Mouse (Mus musculus) brain, embryonic 14.5 days (tissue): ENCODE data around the gene Ano5. TPM values are rescaled to one million over a fixed set of nuclear protein-coding genes. Genes with fewer than 3 reads are reported as not detected.

Experiments
- DNase-seq: peaks from one replicate; pipeline ENCODE4 v3.0.0-alpha.2; 2011; ENCODE audit warnings: low read depth
- CTCF ChIP-seq: fragments of 200-500 bp; IDR thresholded peaks from 2 replicates; pipeline ENCODE4 v1.5.1; 2012; ENCODE audit warnings: inconsistent platforms, mild to moderate bottlenecking, moderate library complexity, borderline replicate concordance; ENCODE audit not compliant: insufficient read depth, insufficient read length; ENCODE audit errors: extremely low read depth
- POLR2A ChIP-seq: fragments of 200-500 bp; IDR thresholded peaks from 2 replicates; pipeline ENCODE4 v1.6.1; 2012; ENCODE audit warnings: mild to moderate bottlenecking, inconsistent platforms, borderline replicate concordance; ENCODE audit not compliant: poor library complexity, insufficient read depth, insufficient read length, severe bottlenecking; ENCODE audit errors: extremely low read depth
- polyA plus RNA-seq: library from polyadenylated mRNA; depleted of rRNA; stranded (reverse); fragments of >200 nt; gene quantifications from 2 replicates; pipeline ENCODE4 v1.2.3, GENCODE M21; 2012

Ano5 gene
- polyA plus RNA-seq, 1 experiment = 0.57 TPM

DNA sequence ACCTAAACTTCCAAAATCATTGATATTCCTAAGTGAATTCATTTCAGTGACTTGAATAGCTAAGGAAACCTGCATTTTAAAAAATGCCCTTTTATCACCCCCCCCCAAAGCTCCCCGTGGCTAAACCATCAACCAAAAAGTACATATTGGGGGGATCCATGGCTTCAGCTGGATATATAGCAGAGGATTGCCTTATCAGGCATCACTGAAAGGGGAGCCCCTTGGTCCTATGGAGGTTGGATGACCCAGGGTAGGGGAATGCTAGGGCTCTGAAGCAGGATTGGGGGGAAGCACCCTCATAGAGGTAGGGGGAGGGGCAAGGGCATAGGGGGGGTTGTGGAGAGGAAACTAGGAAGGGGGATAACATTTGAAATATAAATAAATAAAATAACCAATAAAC, 109.1 kb downstream of the Ano5 start:
- DNase-seq = no peak
- no peak for TF ChIP-seq POLR2A
- no peak for TF ChIP-seq CTCF

DNA sequence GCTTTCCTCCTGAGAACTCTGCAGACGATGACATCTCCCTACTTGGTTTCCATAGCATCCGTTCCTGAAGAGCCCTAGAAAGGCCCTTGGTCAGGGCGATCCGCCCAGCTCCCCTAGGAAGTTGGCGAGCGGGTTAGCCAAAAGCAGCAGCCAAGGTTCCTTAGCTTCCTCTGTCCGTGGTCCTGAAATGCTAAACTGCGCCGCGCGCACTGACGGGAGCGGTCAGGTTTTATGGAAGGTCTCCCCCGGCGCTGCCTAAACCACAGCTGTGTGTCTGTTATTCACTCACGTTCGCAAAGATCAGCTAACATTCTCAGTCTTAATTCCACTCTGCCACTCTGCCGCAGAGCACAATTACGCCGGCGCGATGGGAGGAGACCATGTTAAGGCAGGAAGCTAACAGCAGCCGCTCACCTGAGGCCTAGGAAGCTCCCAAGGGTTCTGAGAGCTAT, 110.9 kb downstream of the Ano5 start, which contains the start of gene Slc17a6:
TSS of gene Slc17a6 (plus strand) at position 313 of the 452 bp plus-strand sequence.
- DNase-seq = peak; percentile 85
- no peak for TF ChIP-seq CTCF
- TF ChIP-seq POLR2A = no peak

DNA sequence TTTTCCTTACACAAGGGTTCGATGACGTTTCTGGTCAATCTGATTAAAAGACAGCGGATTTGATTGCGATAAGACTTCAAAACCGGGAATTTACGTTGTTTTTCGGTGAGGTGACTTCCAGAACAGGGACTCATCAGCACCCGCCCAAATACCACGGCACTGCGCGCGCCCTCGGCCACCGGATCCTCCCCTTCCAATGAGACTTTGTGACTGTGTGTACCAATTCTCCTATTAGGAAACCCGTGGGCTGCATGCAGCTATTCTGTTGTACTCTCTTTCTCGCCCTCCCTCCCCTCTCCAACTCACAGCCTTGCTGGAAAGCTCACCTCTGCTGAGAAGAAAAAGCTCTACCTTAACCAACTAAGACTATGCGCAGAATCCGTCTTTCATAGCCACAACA, 111.4 kb downstream of the Ano5 start:
- TF ChIP-seq POLR2A (no peak), CTCF (no peak)
- peak; percentile 79 for DNase-seq

DNA sequence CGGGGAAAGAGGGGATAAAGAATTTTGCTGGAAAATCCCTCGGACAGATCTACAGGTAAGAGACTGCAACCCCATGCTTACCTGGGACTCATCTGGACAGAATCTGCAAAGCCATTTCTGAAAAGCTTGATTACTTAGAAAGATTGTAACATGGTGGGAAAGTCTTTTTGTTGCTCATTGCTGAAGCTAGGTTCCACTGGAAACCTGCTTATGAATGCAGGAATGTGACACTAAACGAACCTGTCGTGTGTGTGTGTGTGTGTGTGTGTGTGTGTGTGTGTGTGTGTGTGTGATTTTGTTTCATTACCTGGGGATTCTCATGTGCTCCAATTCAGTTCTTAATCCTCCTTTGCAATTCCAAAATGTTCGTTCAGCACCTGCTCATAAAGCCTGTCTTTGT, 111.8 kb downstream of the Ano5 start:
- no peak for TF ChIP-seq CTCF
- no peak for TF ChIP-seq POLR2A
- peak; percentile 52 for DNase-seq

DNA sequence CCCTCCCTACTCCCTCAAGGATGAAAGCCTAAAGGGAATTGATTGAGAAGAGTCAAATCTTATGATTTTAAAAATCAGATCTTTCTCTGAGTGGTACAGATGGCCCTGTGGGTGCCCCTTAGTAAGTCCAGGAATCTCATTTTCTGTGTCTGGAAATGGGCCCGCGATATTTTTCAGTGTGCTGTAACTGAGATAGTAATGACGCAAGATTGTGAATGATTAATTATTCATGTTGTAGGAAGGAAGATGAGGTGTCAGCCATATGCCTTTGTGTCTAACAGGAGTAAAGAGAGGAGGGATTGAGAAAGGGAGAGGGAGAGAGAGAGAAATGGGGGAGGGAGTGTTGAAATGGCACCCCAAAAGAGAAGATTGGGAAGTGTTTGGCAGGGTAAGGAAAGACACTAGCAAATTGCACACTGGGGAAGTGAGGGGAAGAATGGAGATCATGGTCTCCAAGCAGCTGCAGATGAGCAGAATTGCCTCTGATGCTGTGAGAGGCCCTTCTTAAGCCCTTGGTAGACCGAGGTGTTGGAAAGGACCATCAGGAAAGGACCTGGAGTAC, 113.6 kb downstream of the Ano5 start:
- peak; percentile 90 for DNase-seq
- no peak for TF ChIP-seq CTCF
- TF ChIP-seq POLR2A = no peak

DNA sequence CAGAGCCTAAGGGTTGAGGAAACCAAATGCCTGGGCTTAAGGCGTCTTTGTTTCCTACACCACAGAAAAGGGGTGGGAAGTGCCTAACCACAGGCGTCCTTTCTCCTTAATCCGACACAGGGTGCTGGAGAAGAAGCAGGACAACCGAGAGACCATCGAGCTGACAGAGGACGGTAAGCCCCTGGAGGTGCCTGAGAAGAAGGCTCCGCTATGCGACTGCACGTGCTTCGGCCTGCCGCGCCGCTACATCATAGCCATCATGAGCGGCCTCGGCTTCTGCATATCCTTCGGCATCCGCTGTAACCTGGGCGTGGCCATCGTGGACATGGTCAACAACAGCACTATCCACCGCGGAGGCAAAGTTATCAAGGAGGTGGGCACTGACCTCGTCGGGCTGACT, 114.3 kb downstream of the Ano5 start:
- TF ChIP-seq CTCF (no peak), POLR2A (no peak)
- peak; percentile 70 for DNase-seq

DNA sequence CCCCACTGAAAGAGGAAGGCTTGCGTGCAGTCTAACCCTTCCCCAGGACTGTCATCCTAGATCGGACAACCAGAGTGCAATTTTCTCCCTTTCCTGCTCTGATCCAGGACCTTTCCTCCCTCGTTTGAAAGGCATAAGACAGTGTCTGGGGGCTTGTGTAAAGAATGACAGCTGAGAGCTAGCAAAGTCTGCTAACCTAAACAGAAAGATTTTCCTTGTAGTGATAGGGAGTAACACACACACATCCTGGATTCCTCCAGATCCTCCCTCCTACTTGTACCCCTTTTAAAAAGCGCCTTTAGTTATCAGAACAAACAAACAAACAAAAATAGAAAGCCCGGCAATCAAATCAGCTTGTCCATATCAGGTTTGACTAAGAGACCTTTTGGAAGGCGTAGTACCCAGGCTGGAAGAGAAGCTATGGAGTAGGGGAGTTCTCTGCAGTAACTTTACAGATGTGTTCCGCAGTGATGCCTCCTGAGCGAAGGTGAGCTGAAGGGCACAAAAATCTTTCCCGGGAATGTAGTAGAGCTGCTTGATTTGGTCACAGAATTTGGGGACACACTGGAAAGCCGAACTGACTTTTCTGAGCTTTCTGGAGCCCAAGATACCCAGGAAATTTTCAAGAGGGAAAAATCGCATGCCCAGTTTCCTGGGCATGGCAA, 114.9 kb downstream of the Ano5 start:
- TF ChIP-seq CTCF = no peak
- TF ChIP-seq POLR2A = no peak
- peak; percentile 27 for DNase-seq

DNA sequence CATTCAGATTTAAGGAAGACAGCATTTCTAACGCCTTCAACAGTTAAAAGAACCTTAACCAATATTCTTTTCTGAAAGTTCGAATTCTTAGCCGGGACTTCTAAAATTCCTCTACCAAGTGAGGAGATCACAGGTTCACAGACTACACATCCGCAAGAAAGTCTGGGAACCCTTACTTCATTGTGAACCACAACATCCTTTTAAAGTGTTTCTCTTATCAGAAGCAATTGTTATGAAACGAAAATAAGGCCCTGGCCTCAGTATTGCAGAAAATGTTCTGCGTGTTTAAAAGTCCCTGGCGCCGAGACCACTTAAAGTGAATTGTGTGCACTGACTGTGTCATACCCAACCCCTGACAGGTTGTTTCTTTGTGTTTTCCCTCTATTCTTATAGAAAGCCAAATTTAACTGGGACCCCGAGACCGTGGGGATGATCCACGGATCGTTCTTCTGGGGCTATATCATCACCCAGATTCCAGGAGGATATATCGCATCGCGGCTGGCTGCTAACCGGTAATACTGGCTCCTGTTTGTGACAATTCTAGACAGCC, 115.7 kb downstream of the Ano5 start:
- DNase-seq = peak; percentile 47
- TF ChIP-seq POLR2A = no peak
- TF ChIP-seq CTCF = no peak

DNA sequence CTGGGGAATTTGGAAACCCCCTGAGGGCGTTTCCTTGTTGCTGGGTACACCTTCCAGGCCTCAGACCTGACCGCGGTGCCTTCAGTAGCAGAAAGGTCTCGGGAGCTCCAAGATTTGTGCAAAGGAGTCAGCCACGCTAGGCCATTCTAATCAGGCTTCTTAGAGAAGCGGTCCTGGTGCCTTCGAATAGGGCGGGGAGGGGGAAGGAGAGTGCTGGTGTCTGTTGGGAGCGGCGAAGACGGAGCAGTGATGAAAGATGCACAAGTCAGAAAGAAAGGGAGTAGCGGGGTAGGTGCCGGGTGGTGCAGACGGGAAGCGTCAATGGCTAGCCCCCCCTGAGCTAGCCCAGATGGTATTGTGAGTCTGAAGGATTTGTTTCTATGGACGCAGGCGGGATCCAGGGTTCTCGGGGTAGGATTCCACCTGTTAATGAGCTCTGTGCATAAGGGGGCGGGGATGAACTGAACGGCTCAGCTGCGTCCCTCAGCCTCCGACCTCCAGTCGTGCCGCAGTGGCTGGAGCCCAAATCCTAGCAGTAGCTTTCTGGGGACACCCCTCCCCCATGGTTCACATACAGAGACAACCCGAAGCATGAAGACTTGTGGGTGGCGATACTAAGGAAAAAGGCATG, 116.3 kb downstream of the Ano5 start:
- no peak for TF ChIP-seq POLR2A
- no peak for TF ChIP-seq CTCF
- DNase-seq = peak; percentile 95

DNA sequence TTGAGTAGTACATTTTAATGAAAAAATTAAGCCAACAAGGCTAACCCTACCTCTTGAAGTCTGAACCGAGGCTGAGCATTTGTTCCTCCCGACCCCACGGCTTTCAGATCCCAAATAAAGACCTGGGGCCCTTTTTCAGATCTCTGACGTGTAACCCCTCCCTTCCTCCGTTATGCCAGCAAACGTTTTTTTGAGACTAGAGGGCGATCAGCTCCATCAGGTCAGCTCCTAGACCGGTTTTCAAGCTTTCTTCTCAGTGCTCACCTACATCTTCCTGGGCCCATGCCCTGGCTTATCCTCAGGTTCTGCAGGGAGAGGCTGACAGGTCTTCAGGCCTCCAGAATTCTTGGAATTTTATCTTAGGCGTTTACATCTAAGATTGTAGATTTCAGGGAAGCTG, 116.8 kb downstream of the Ano5 start:
- DNase-seq = no peak
- no peak for TF ChIP-seq CTCF
- TF ChIP-seq POLR2A = no peak

DNA sequence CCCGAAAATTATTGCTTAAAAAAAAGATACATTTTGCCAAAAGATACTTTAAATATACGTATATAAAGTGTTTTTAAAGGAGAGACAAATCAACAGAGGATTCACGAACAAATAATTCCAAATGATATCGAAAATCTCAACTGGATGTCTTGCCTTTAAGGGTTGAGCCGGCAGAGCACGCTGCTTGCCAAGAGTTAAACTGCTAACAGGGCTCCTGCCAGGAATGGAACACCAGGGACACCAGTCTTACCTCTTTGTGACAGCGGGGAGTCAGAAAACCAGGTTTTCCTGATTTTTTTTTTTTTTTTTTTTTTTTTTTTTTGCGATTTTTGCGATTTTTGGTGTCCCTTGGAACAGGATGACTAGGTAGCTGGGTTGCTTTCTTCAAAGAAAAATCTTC, 117.5 kb downstream of the Ano5 start:
- TF ChIP-seq POLR2A (no peak), CTCF (peak; percentile 28; the same call in 1 of the 2 replicates)
- DNase-seq = peak; percentile 85
